In the genomic region with DNA sequence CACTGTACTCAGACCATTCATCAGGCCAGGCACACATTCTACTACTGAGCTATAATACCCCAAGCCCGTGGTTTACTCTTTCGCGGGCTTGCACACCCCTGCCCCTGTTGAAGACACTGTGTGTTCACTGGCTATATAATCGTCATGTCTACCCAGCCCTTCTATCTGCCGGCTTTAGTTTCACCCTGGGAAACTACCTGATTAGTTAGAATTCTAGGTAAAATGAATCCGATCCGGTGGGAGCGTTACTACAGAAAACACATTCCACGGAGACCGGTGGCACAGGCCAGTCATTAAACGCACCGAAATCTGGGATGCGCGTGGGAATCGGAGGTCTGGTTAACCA, we compare ENCODE assay signal across 8 mouse cellular contexts. TPM values are rescaled to one million over a fixed set of nuclear protein-coding genes. Genes with fewer than 3 reads are reported as not detected.
A peak's percentile ranks its signal among the peaks of the same experiment; 100 is the strongest.
DNase-seq lines count a peak whose midpoint lies in the region; ATAC-seq and TF ChIP-seq lines count a peak whose summit lies in the region.

No protein-coding gene starts in this region.

- H3K36me3 ChIP-seq in kidney, postnatal 0 days (ENCODE audit: insufficient read depth, low read length), result no peaks in the 10 kb centered on the region
- peaks cover 39% of the 10 kb centered on the region for H3K36me3 ChIP-seq in embryonic facial prominence, embryonic 10.5 days (replicated peaks)
- no peaks in the 10 kb centered on the region for H3K36me3 ChIP-seq in intestine, embryonic 14.5 days (ENCODE audit: control insufficient read depth, insufficient read depth, low read length)
- H3K36me3 ChIP-seq in neural tube, embryonic 11.5 days (ENCODE audit: control insufficient read depth, insufficient read depth, low read length), result no peaks in the 10 kb centered on the region

- peak overlapping the region; percentile 99 for H3K4me3 ChIP-seq in kidney, postnatal 0 days (replicated peaks; ENCODE audit: low read depth, low read length)
- H3K4me3 ChIP-seq in embryonic facial prominence, embryonic 10.5 days, result peak overlapping the region; percentile 99
- H3K4me3 ChIP-seq in intestine, embryonic 14.5 days (ENCODE audit: low read depth, low read length), result peak overlapping the region; percentile 98
- peak overlapping the region; percentile 98 for H3K4me3 ChIP-seq in neural tube, embryonic 11.5 days (ENCODE audit: low read depth, low read length)

- no peaks in the 10 kb centered on the region for H3K9me3 ChIP-seq in kidney, postnatal 0 days (replicated peaks; ENCODE audit: low read length)
- 0 out of 2 replicates have a peak, but pooled peaks cover 3% of the 10 kb centered on the region for H3K9me3 ChIP-seq in embryonic facial prominence, embryonic 10.5 days
- no peaks in the 10 kb centered on the region for H3K9me3 ChIP-seq in intestine, embryonic 14.5 days (ENCODE audit: control insufficient read depth, low read length)
- H3K9me3 ChIP-seq in neural tube, embryonic 11.5 days (ENCODE audit: control insufficient read depth, low read length), result no peaks in the 10 kb centered on the region

- peak overlapping the region; percentile 89; the same call in 1 of the 2 replicates for H3K27ac ChIP-seq in kidney, postnatal 0 days
- peak overlapping the region; percentile 97 for H3K27ac ChIP-seq in embryonic facial prominence, embryonic 10.5 days (replicated peaks)
- H3K27ac ChIP-seq in intestine, embryonic 14.5 days (ENCODE audit: low read depth), result no peak overlapping the region
- no peak overlapping the region for H3K27ac ChIP-seq in neural tube, embryonic 11.5 days (ENCODE audit: low read depth, low read length)

- peaks cover 13% of the 10 kb centered on the region; the same call in 1 of the 2 replicates for H3K4me1 ChIP-seq in kidney, postnatal 0 days (replicated peaks; ENCODE audit: insufficient read depth, low read length)
- peaks cover 26% of the 10 kb centered on the region for H3K4me1 ChIP-seq in embryonic facial prominence, embryonic 10.5 days
- H3K4me1 ChIP-seq in intestine, embryonic 14.5 days (replicated peaks; ENCODE audit: control insufficient read depth, insufficient read depth, low read length), result peaks cover 18% of the 10 kb centered on the region
- H3K4me1 ChIP-seq in neural tube, embryonic 11.5 days (ENCODE audit: control insufficient read depth, insufficient read depth, low read length), result peaks cover 11% of the 10 kb centered on the region

- no peaks in the 10 kb centered on the region for H3K27me3 ChIP-seq in kidney, postnatal 0 days (ENCODE audit: insufficient read depth, low read length)
- H3K27me3 ChIP-seq in embryonic facial prominence, embryonic 10.5 days (replicated peaks; ENCODE audit: low read depth, poor library complexity, severe bottlenecking), result peaks cover 19% of the 10 kb centered on the region
- H3K27me3 ChIP-seq in intestine, embryonic 14.5 days (replicated peaks; ENCODE audit: control insufficient read depth, insufficient read depth, low read length), result no peaks in the 10 kb centered on the region
- H3K27me3 ChIP-seq in neural tube, embryonic 11.5 days (ENCODE audit: control insufficient read depth, insufficient read depth, low read length), result no peaks in the 10 kb centered on the region

- TF ChIP-seq CTCF in kidney, postnatal 0 days (IDR thresholded peaks at IDR 0.05; ENCODE audit: low read depth), result no peak

- DNase-seq in kidney, postnatal 0 days (ENCODE audit: low spot score), result no peak
- DNase-seq in kidney, adult 11 months, result no peak
- DNase-seq in embryonic facial prominence, embryonic 10.5 days (ENCODE audit: low spot score), result peak; percentile 21
- peak; percentile 58 for DNase-seq in intestine, embryonic 14.5 days (ENCODE audit: low spot score)
- peak; percentile 18 for DNase-seq in neural tube, embryonic 11.5 days (ENCODE audit: low spot score)
- no peak for DNase-seq in cerebellum, postnatal 14 days
- no peak for DNase-seq in lung, postnatal 14 days
- DNase-seq in thymus, postnatal 10 days (ENCODE audit: low spot score in 2 of 2), result no peak

- WGBS in kidney, postnatal 0 days, result under 1% methylated on average over 15 of the region's 15 CpGs
- WGBS in embryonic facial prominence, embryonic 10.5 days, result 3% methylated on average over 15 of the region's 15 CpGs
- WGBS in intestine, embryonic 14.5 days, result 0% methylated on average over 15 of the region's 15 CpGs
- WGBS in neural tube, embryonic 11.5 days, result 4% methylated on average over 15 of the region's 15 CpGs

- peak overlapping the region; percentile 90 for H3K4me2 ChIP-seq in kidney, postnatal 0 days (ENCODE audit: low read length)
- peak overlapping the region; percentile 96 for H3K4me2 ChIP-seq in intestine, embryonic 14.5 days (ENCODE audit: low read length)
- peak overlapping the region; percentile 83 for H3K4me2 ChIP-seq in neural tube, embryonic 11.5 days (ENCODE audit: low read depth)

- peak overlapping the region; percentile 98 for H3K9ac ChIP-seq in kidney, postnatal 0 days (ENCODE audit: low read depth, low read length)
- peak overlapping the region; percentile 96 for H3K9ac ChIP-seq in intestine, embryonic 14.5 days (ENCODE audit: low read length)
- peak overlapping the region; percentile 98 for H3K9ac ChIP-seq in neural tube, embryonic 11.5 days (ENCODE audit: low read length)

- ATAC-seq in kidney, postnatal 0 days (replicated peaks; ENCODE audit: low FRiP score, low read depth), result no peak
- no peak for ATAC-seq in intestine, embryonic 14.5 days (replicated peaks; ENCODE audit: low FRiP score, low TSS enrichment, low read depth)
- no peak for ATAC-seq in neural tube, embryonic 11.5 days (ENCODE audit: insufficient read depth, low FRiP score, low TSS enrichment)

RNA-seq across cellular contexts. Expression of a gene that starts 1.2 kb away (rescaled TPM):
- 52.5 and 53.7 TPM in 2 replicates for polyA plus RNA-seq in kidney, postnatal 0 days (2015; fragmentation: Nextera tagmentation; extraction: Ambion mirVana)
- 84.3 and 88.7 TPM in 2 replicates for polyA plus RNA-seq in embryonic facial prominence, embryonic 10.5 days (2016; fragmentation: Nextera tagmentation; extraction: Ambion mirVana)
- 71.6 and 75.0 TPM in 2 replicates for polyA plus RNA-seq in intestine, embryonic 14.5 days (2014; fragmentation: Nextera tagmentation; extraction: Ambion mirVana)
- 70.9 and 73.0 TPM in 2 replicates for polyA plus RNA-seq in neural tube, embryonic 11.5 days (2014; fragmentation: Nextera tagmentation; extraction: Ambion mirVana)

RNA-seq across cellular contexts. Expression of a gene that starts 5.7 kb away (rescaled TPM):
- 26.0 and 29.6 TPM in 2 replicates for polyA plus RNA-seq in kidney, postnatal 0 days (2015; fragmentation: Nextera tagmentation; extraction: Ambion mirVana)
- polyA plus RNA-seq in embryonic facial prominence, embryonic 10.5 days (2016; fragmentation: Nextera tagmentation; extraction: Ambion mirVana), result 39.1 and 41.7 TPM in 2 replicates
- polyA plus RNA-seq in intestine, embryonic 14.5 days (2014; fragmentation: Nextera tagmentation; extraction: Ambion mirVana), result 34.0 and 35.3 TPM in 2 replicates
- polyA plus RNA-seq in neural tube, embryonic 11.5 days (2014; fragmentation: Nextera tagmentation; extraction: Ambion mirVana), result 45.5 and 47.8 TPM in 2 replicates

Comparison
In these comparisons a context has a peak if more than half of its experiments do, and no peak if none do; other contexts are left out.
1. DNase-seq: peak in embryonic facial prominence, embryonic 10.5 days (single experiment), intestine, embryonic 14.5 days (single experiment) and neural tube, embryonic 11.5 days (single experiment); none in kidney, postnatal 0 days (single experiment), kidney, adult 11 months (single experiment), cerebellum, postnatal 14 days (0 of 2), lung, postnatal 14 days (single experiment) and thymus, postnatal 10 days (0 of 2).
2. H3K27ac ChIP-seq: peak in kidney, postnatal 0 days (single experiment) and embryonic facial prominence, embryonic 10.5 days (single experiment); none in intestine, embryonic 14.5 days (single experiment) and neural tube, embryonic 11.5 days (single experiment).
3. Peak in every context shown above with its lines, with median percentiles within 50 percentile points of each other: H3K4me2 ChIP-seq, H3K4me3 ChIP-seq and H3K9ac ChIP-seq.